Mouse (Mus musculus) liver, embryonic 14.5 days (tissue): ENCODE results near the gene Nudt19.

Experiments used
- CTCF ChIP-seq: IDR thresholded peaks from 2 replicates; pipeline ENCODE4 v1.5.1; 2016; ENCODE audit warnings: antibody characterized with exemption, low read depth, control low read depth
- EP300 ChIP-seq: IDR thresholded peaks from 2 replicates; pipeline ENCODE4 v1.6.1; 2016; ENCODE audit warnings: antibody characterized with exemption, low read depth

- TF ChIP-seq CTCF = no peak
- no peak for TF ChIP-seq EP300
These were observed 20.2 kb downstream of the Nudt19 start for GRCm38 (mm10) chr7:35535750-35536512.
